Mouse (Mus musculus): ENCODE data around the gene Cfd.

- TF ChIP-seq CTCF (IDR thresholded peaks at IDR 0.05; ENCODE audit: low read depth) (no peak), EP300 (optimal IDR thresholded peaks at IDR 0.05) (no peak)
Observed at GRCm38 (mm10) chr10:79852827-79853226, 37.8 kb upstream of the Cfd start.
